Mouse (Mus musculus) lung, postnatal 25 days (tissue): Measurements from ENCODE around the gene Gm9046.
"Not testable (repeated sequence)": the region's sequence is repeated elsewhere in the genome, so short reads cannot be mapped to it uniquely, and the experiment has no call there.

Experiments used
- DNase-seq: peaks from one replicate; pipeline ENCODE4 v3.0.0; 2022; ENCODE audit warnings: low spot score

Gm9046 gene

GRCm38 (mm10) chr10:118343155-118343554, at the start of gene Gm9046:
TSS of gene Gm9046 (minus strand) at chr10:118343255.
- not testable (repeated sequence) for DNase-seq

GRCm38 (mm10) chr10:118370443-118370842, 27.4 kb upstream of the Gm9046 start:
- peak; percentile 79 for DNase-seq

- DNase-seq, result no peak
Measured at GRCm38 (mm10) chr10:118369518-118369917, 26.5 kb upstream of the Gm9046 start.

- DNase-seq, result not testable (repeated sequence)
Measured at GRCm38 (mm10) chr10:118354005-118354404, 10.9 kb upstream of the Gm9046 start, which contains the start of gene Gm9049. TSS of gene Gm9049 (minus strand) at chr10:118354105.

GRCm38 (mm10) chr10:118348579-118348978, 5.5 kb upstream of the Gm9046 start, which contains the start of gene Gm9048:
TSS of gene Gm9048 (minus strand) at chr10:118348679.
- DNase-seq, result not testable (repeated sequence)

- DNase-seq, result not testable (repeated sequence)
Measured at GRCm38 (mm10) chr10:118337731-118338130, 5.3 kb downstream of the Gm9046 start, which contains the start of gene Gm9045. TSS of gene Gm9045 (minus strand) at chr10:118337831.

GRCm38 (mm10) chr10:118332308-118332707, 10.7 kb downstream of the Gm9046 start, which contains the start of gene Gm9044:
TSS of gene Gm9044 (minus strand) at chr10:118332408.
- not testable (repeated sequence) for DNase-seq

- DNase-seq, result not testable (repeated sequence)
Measured at GRCm38 (mm10) chr10:118326869-118327268, 16.2 kb downstream of the Gm9046 start, which contains the start of gene Gm9040. TSS of gene Gm9040 (minus strand) at chr10:118326969.

GRCm38 (mm10) chr10:118319024-118319423, 24.0 kb downstream of the Gm9046 start:
- no peak for DNase-seq

- DNase-seq, result not testable (repeated sequence)
Measured at GRCm38 (mm10) chr10:118302133-118302532, 40.9 kb downstream of the Gm9046 start.

- no peak for DNase-seq
Measured at GRCm38 (mm10) chr10:118294938-118295337, 48.1 kb downstream of the Gm9046 start, which contains the start of gene Iltifb. TSS of gene Iltifb (minus strand) at chr10:118295038.
